Mouse (Mus musculus) adrenal gland, adult 8-10 months (tissue): ENCODE measurements at regions not wholly inside any gene's neighbourhood (a gene's known extent, or its start where the extent isn't known, plus 50 kb on each side); places are given as distances from the start of the nearest gene placed in this dataset.
A peak's percentile ranks its signal among the peaks of the same experiment; 100 is the strongest.

Source experiments
- DNase-seq: peaks from one replicate; pipeline ENCODE4 v3.0.0; 2022

DNA sequence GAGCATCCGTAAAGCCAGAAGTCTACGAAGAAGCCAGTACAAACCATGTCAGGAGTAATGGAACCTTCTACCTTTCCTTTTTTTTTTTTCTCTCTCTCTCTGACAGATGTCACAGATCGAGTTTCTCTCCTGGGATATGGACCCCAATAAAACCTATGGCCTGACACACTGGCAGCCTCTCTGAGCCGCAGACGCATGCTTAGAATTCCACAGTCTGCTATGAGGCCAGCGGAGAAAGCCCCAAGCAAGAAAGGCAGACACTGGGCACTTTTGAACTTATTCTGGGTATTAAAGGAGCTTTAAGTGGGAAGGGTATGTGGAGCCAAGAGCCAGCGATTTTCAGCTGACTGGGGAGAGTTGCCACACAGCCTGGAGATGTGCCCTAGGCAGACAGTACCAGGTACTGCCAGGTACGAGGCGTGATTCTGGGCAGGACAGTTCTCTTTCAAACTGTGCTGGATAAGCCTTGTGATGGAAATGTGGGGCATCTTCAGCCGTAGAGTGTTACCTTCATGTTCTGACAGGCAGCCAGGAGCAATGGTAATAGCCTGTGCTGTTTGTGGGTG, 271.8 kb downstream of the Foxo1 start:
- DNase-seq = no peak

DNA sequence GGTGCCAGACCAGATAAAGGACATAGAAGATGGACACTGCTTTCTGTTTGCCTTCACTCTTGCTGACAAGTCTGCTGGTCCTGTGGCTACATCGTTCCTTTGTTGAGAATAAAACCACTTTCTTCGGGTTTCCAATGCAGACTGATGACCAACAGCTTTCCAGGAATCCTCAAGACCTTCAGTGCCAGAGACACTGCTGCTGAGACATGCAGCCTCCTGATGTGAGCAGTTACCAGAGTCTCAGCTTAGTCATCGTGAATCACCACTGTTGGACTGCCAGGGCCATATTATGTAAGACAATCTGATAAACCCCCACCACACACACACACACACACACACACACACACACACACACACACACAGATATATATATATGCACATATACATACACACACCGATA, 270.2 kb downstream of the Foxo1 start:
- DNase-seq = peak; percentile 64

DNA sequence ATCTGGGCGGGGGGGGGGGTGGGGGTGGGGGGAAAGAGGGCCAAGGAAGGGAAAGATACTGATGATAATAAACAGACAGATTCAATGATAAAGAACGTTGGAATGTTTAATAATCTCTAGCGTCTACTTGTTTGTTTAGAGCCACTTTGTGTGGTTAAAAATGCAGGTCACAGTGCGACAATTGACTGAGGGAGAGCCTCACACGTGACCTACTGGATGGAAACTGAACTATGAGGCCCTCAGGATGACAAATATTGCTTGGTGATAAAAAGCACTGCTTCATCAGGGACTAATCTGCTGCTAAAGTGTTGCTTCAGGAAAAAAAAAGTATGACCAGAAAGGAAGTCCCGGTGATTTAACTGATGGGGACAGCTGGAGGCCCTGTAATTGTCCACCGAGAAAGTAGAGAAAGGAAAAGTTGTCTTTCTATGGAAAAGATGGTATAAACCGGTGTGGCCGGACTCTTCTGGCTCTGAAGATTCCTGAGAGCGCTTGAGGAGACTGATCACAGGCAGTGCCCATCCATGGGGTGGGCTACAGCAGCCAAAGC, 269.3 kb downstream of the Foxo1 start:
- DNase-seq = no peak

- no peak for DNase-seq
These were observed 267.4 kb downstream of the Foxo1 start for GRCm38 (mm10) chr3:52535411-52536021.

- DNase-seq = no peak
These were observed 266.0 kb downstream of the Foxo1 start for GRCm38 (mm10) chr3:52534118-52534517.

DNA sequence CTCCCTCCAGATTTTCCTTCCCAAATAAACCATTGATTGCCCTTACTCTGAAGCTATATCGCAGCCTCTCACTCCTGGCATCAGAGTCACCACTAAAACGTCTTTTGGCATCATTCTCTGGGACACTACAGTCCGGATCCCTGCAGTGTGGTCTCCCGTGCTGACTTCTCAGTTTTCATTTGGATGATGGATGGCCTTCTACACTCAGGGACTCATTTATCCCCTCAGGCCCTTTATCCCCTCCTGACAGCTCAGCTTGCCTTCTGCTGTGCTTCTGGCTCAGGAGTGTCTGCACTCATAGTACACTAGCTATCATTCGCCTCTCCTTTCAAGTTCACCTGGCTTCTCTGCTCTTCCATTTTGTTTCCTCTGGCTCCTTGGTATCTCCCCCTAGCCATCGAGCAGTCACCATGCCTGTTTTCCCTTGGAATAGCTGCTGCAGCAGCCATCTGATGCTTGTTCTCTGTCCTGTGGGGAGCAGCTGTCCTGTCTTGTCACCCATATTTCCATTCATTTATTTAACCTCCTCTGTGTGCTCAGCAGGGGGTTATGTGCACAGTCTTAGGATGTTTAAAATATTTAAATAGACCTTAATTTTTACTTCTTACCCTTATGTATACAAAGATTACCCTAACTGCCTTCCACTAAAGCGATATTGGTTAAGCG, 263.7 kb downstream of the Foxo1 start:
- DNase-seq = no peak

- DNase-seq = no peak
These were observed 262.4 kb downstream of the Foxo1 start for GRCm38 (mm10) chr3:52530406-52530970.

- DNase-seq = no peak
These were observed 261.0 kb downstream of the Foxo1 start for GRCm38 (mm10) chr3:52529136-52529535.

- no peak for DNase-seq
These were observed 260.4 kb downstream of the Foxo1 start for GRCm38 (mm10) chr3:52528521-52528920.

- DNase-seq = no peak
These were observed 259.6 kb downstream of the Foxo1 start for GRCm38 (mm10) chr3:52527781-52528180.

DNA sequence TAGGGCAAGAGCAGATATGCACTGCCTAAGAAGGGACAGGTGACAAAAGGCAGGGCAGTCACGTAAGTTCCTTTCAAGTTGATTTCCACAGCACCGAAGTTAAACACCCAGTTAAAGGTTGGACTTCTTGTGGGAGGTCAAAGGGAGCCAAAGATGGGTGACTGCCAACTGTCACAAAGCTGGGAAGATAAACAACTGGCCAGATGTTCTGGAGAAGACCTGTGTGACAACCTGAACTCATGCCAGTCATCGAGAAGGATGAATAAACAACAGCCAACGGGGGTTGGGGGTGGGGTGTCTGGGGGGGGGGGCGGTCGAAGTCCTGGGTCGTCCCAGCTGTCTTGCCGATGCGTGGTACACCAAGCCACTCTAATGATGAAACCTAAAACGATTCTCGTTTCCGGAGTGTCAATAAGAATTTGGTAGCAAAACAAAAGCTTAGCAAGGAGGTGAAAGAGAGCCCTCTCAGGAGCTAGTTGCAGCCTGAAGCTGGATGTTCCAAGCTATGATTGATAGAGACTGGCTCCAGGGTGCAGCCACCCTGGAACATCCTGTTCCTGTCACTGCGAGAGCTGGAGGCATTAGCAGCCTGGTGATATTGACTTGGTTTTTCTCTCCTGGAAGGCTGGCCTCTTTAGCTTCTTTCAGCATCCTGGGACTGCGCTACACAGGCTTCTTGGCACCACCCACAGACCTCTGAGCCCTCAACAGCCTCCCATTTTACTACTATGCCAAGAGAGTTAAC, 259.0 kb downstream of the Foxo1 start:
- no peak for DNase-seq

GRCm38 (mm10) chr3:52522886-52523285, 254.8 kb downstream of the Foxo1 start:
- DNase-seq = no peak

- no peak for DNase-seq
These were observed 252.4 kb downstream of the Foxo1 start for GRCm38 (mm10) chr3:52520609-52520947.

- no peak for DNase-seq
These were observed 251.9 kb downstream of the Foxo1 start for GRCm38 (mm10) chr3:52519910-52520608.

GRCm38 (mm10) chr3:52517808-52518207, 249.7 kb downstream of the Foxo1 start:
- no peak for DNase-seq

- DNase-seq = no peak
These were observed 248.6 kb downstream of the Foxo1 start for GRCm38 (mm10) chr3:52516691-52517090.

- DNase-seq = no peak
These were observed 244.6 kb downstream of the Foxo1 start for GRCm38 (mm10) chr3:52512761-52513160.

DNA sequence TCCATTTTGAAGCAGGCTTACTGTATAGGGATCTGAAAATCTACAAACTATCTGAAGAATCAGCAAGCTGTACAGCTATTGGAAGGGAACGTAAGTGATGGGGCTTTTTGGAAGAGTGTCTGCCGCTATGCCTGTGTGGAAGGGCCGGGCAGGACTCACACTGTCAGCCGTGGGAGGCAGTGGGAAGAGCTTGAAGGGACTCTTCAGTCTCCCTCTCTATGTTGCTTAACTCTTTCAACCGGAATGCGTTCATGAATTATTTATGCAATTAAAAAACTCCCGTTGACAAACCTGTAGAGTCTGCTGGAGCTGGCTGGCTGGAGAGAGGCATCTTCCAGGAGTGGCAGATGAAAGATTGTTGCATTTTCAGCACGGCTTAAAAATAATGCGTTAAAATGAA, 243.4 kb downstream of the Foxo1 start:
- DNase-seq = no peak

DNA sequence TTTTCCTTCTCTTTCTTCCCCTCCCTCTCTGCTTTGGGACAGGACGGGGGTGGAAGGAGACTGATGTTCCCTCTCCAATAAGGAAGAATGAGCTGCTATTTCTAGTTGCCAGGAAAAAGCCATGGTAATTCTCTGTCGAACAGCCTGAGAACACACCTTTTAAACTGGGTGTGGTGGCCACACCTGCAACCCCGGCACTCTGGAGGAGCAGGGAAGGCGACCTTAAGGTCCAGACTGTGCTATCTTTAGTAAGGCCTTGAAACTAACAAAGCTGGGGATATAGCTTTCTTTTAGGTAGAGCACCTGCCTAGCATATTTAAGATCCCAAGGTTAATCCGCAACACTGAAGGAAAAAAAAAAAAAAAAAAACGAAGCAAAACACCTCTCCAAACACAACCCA, 242.7 kb downstream of the Foxo1 start:
- DNase-seq = no peak

DNA sequence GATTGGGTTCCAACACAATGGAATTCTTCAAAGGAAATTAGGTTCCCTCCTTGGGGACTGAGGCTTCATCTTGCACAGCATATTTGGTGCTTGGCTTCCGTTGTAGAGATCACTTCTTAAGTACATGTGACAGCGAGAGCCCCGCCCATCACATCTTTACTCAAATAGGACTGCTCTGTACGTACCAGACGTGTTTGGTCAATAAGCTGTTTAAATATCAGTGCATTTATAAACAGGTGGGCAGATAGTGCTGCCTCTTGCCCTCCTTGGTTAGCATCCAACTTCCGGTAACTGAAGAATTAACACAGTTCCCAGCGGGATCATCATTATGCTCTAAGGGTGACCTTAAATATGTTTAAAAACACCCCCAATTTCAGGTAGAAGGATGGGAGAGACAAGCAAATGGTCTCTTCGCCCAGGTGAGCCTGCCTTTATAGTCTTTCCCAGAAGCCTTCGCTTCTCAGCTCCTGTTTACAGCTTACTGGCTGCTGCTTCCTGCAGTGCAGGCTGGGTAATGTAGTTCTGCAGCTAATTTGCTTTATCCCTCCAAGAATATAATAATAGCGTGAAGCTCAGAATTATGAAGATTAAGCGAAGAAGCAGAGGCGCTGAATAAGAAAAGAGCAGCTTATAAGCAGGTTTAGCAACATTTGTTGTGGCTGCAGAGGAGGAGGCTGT, 242.1 kb downstream of the Foxo1 start:
- DNase-seq = no peak

- no peak for DNase-seq
These were observed 235.8 kb downstream of the Foxo1 start for GRCm38 (mm10) chr3:52503925-52504324.

DNA sequence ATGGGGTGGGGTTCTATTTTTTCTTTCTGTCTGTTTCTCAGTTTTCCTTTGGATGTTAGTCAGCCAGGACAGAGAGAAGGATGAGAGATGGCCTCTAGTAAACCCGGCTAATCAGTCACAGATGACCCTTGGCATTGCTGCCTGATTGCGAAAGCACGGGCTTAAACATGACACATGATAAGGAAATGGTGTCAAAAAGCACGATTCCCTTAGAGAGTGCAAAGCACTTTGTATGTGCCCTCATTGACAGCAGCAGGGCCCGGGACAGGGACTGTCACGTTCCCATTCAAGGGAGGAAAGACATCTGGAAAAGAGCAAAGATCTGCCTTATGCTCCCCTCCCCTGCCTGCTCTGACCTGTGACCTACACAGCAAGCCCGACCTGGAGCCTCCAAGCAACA, 234.1 kb downstream of the Foxo1 start:
- peak; percentile 70 for DNase-seq
